Mouse (Mus musculus): Measurements from ENCODE around the gene Rab36. TPM values are rescaled to one million over a fixed set of nuclear protein-coding genes. Genes with fewer than 3 reads are reported as not detected.
A peak's percentile ranks its signal among the peaks of the same experiment; 100 is the strongest.
"Not testable (repeated sequence)": the region's sequence is repeated elsewhere in the genome, so short reads cannot be mapped to it uniquely, and the experiment has no call there.

Gene Rab36
- polyA plus RNA-seq, 1 experiment from 2014 or later: 11.1 TPM

GRCm38 (mm10) chr10:75030234-75030633 lies 6.6 kb upstream of the Rab36 start:
- Histone ChIP-seq H3K27ac (ENCODE audit: low read depth, low read length) (no peak overlapping the region), H3K4me2 (ENCODE audit: low read length) (no peak overlapping the region), H3K36me3 (ENCODE audit: control insufficient read depth, insufficient read depth, low read length) (no peaks in the 10 kb centered on the region), H3K4me1 (ENCODE audit: control insufficient read depth, insufficient read depth, low read length) (peaks cover 13% of the 10 kb centered on the region), H3K4me3 (ENCODE audit: low read depth, low read length) (no peak overlapping the region), H3K9me3 (replicated peaks; ENCODE audit: control insufficient read depth, low read length) (no peaks in the 10 kb centered on the region), H3K27me3 (replicated peaks; ENCODE audit: control insufficient read depth, insufficient read depth, low read length) (no peaks in the 10 kb centered on the region), H3K9ac (ENCODE audit: low read length) (no peak overlapping the region)
- DNase-seq (ENCODE audit: low spot score) (no peak), ATAC-seq (no peak)
- 90% methylated on average over 3 of the region's 3 CpGs for WGBS

GRCm38 (mm10) chr10:75031345-75032114 lies 5.3 kb upstream of the Rab36 start:
- 86% methylated on average over 5 of the region's 5 CpGs for WGBS

GRCm38 (mm10) chr10:75032395-75032794 lies 4.5 kb upstream of the Rab36 start, which contains the start of gene Rsph14:
TSS of gene Rsph14 (minus strand) at chr10:75032586.
- no peaks in the 10 kb centered on the region for H3K27me3 ChIP-seq (replicated peaks; ENCODE audit: control insufficient read depth, insufficient read depth, low read length)
- 15% methylated on average over 10 of the region's 10 CpGs for WGBS
- DNase-seq (ENCODE audit: low spot score) (peak; percentile 95), ATAC-seq (peak; percentile 74)
- no peak within 1 kb of the TSS for H3K4me3 ChIP-seq (ENCODE audit: low read depth, low read length)
- no peaks in the 10 kb centered on the region for H3K9me3 ChIP-seq (replicated peaks; ENCODE audit: control insufficient read depth, low read length)
- H3K9ac ChIP-seq (ENCODE audit: low read length): no peak within 1 kb of the TSS
- peaks cover 16% of the 10 kb centered on the region for H3K4me1 ChIP-seq (ENCODE audit: control insufficient read depth, insufficient read depth, low read length)
- H3K4me2 ChIP-seq (ENCODE audit: low read length): 0 out of 2 replicates have a peak within 1 kb of the TSS, but pooled peaks have one; percentile 19
- no peaks in the 10 kb centered on the region for H3K36me3 ChIP-seq (ENCODE audit: control insufficient read depth, insufficient read depth, low read length)
- peak within 1 kb of the TSS; percentile 63 for H3K27ac ChIP-seq (ENCODE audit: low read depth, low read length)

More at GRCm38 (mm10) chr10:75031345-75032114, 5.3 kb upstream of the Rab36 start:
- H3K9ac ChIP-seq (ENCODE audit: low read length): no peak overlapping the region
- H3K36me3 ChIP-seq (ENCODE audit: control insufficient read depth, insufficient read depth, low read length): no peaks in the 10 kb centered on the region
- no peaks in the 10 kb centered on the region for H3K9me3 ChIP-seq (replicated peaks; ENCODE audit: control insufficient read depth, low read length)
- H3K4me1 ChIP-seq (ENCODE audit: control insufficient read depth, insufficient read depth, low read length): peaks cover 13% of the 10 kb centered on the region
- no peaks in the 10 kb centered on the region for H3K27me3 ChIP-seq (replicated peaks; ENCODE audit: control insufficient read depth, insufficient read depth, low read length)
- H3K4me3 ChIP-seq (ENCODE audit: low read depth, low read length): no peak overlapping the region
- no peak overlapping the region for H3K27ac ChIP-seq (ENCODE audit: low read depth, low read length)
- ATAC-seq (no peak), DNase-seq (ENCODE audit: low spot score) (no peak)
- H3K4me2 ChIP-seq (ENCODE audit: low read length): no peak overlapping the region

GRCm38 (mm10) chr10:75042060-75042459 lies 5.2 kb downstream of the Rab36 start:
- 0% methylated on average over 1 of the region's 1 CpGs for WGBS
- DNase-seq (ENCODE audit: low spot score); H3K9me3 ChIP-seq (replicated peaks; ENCODE audit: control insufficient read depth, low read length); H3K27ac ChIP-seq (ENCODE audit: low read depth, low read length); ATAC-seq; H3K4me3 ChIP-seq (ENCODE audit: low read depth, low read length); H3K27me3 ChIP-seq (replicated peaks; ENCODE audit: control insufficient read depth, insufficient read depth, low read length); H3K4me1 ChIP-seq (ENCODE audit: control insufficient read depth, insufficient read depth, low read length); H3K36me3 ChIP-seq (ENCODE audit: control insufficient read depth, insufficient read depth, low read length); H3K4me2 ChIP-seq (ENCODE audit: low read length); H3K9ac ChIP-seq (ENCODE audit: low read length): not testable (repeated sequence)

GRCm38 (mm10) chr10:75044459-75044858 lies 7.6 kb downstream of the Rab36 start:
- no peak overlapping the region for H3K27ac ChIP-seq (ENCODE audit: low read depth, low read length)
- H3K4me2 ChIP-seq (ENCODE audit: low read length): no peak overlapping the region
- H3K27me3 ChIP-seq (replicated peaks; ENCODE audit: control insufficient read depth, insufficient read depth, low read length): no peaks in the 10 kb centered on the region
- ATAC-seq: no peak
- no peak overlapping the region for H3K9ac ChIP-seq (ENCODE audit: low read length)
- H3K9me3 ChIP-seq (replicated peaks; ENCODE audit: control insufficient read depth, low read length): no peaks in the 10 kb centered on the region
- DNase-seq (ENCODE audit: low spot score): no peak
- H3K36me3 ChIP-seq (ENCODE audit: control insufficient read depth, insufficient read depth, low read length): no peaks in the 10 kb centered on the region
- H3K4me1 ChIP-seq (ENCODE audit: control insufficient read depth, insufficient read depth, low read length): no peaks in the 10 kb centered on the region
- 41% methylated on average over 7 of the region's 7 CpGs for WGBS
- no peak overlapping the region for H3K4me3 ChIP-seq (ENCODE audit: low read depth, low read length)

GRCm38 (mm10) chr10:75045831-75046230 lies 9.0 kb downstream of the Rab36 start:
- ATAC-seq (no peak), DNase-seq (ENCODE audit: low spot score) (no peak)
- Histone ChIP-seq H3K27ac (ENCODE audit: low read depth, low read length) (no peak overlapping the region), H3K9ac (ENCODE audit: low read length) (no peak overlapping the region), H3K4me1 (ENCODE audit: control insufficient read depth, insufficient read depth, low read length) (no peaks in the 10 kb centered on the region), H3K4me3 (ENCODE audit: low read depth, low read length) (no peak overlapping the region), H3K27me3 (replicated peaks; ENCODE audit: control insufficient read depth, insufficient read depth, low read length) (no peaks in the 10 kb centered on the region), H3K36me3 (ENCODE audit: control insufficient read depth, insufficient read depth, low read length) (no peaks in the 10 kb centered on the region), H3K9me3 (replicated peaks; ENCODE audit: control insufficient read depth, low read length) (no peaks in the 10 kb centered on the region), H3K4me2 (ENCODE audit: low read length) (no peak overlapping the region)
- WGBS: 92% methylated on average over 15 of the region's 15 CpGs

- H3K4me1 ChIP-seq (ENCODE audit: control insufficient read depth, insufficient read depth, low read length): no peaks in the 10 kb centered on the region
- H3K9ac ChIP-seq (ENCODE audit: low read length): no peak overlapping the region
- ATAC-seq (no peak), DNase-seq (ENCODE audit: low spot score) (no peak)
- H3K27ac ChIP-seq (ENCODE audit: low read depth, low read length): no peak overlapping the region
- no peaks in the 10 kb centered on the region for H3K9me3 ChIP-seq (replicated peaks; ENCODE audit: control insufficient read depth, low read length)
- H3K27me3 ChIP-seq (replicated peaks; ENCODE audit: control insufficient read depth, insufficient read depth, low read length): no peaks in the 10 kb centered on the region
- H3K4me2 ChIP-seq (ENCODE audit: low read length): no peak overlapping the region
- H3K36me3 ChIP-seq (ENCODE audit: control insufficient read depth, insufficient read depth, low read length): no peaks in the 10 kb centered on the region
- WGBS: 94% methylated on average over 7 of the region's 7 CpGs
- H3K4me3 ChIP-seq (ENCODE audit: low read depth, low read length): no peak overlapping the region
Measured at GRCm38 (mm10) chr10:75048711-75049110, 11.9 kb downstream of the Rab36 start.

- WGBS: 92% methylated on average over 21 of the region's 21 CpGs
- ATAC-seq: no peak
- H3K9ac ChIP-seq (ENCODE audit: low read length): no peak overlapping the region
- no peak overlapping the region for H3K27ac ChIP-seq (ENCODE audit: low read depth, low read length)
- H3K27me3 ChIP-seq (replicated peaks; ENCODE audit: control insufficient read depth, insufficient read depth, low read length): no peaks in the 10 kb centered on the region
- DNase-seq (ENCODE audit: low spot score): no peak
- no peak overlapping the region for H3K4me3 ChIP-seq (ENCODE audit: low read depth, low read length)
- no peak overlapping the region for H3K4me2 ChIP-seq (ENCODE audit: low read length)
- no peaks in the 10 kb centered on the region for H3K36me3 ChIP-seq (ENCODE audit: control insufficient read depth, insufficient read depth, low read length)
- peaks cover 5% of the 10 kb centered on the region; the same call in 1 of the 2 replicates for H3K4me1 ChIP-seq (ENCODE audit: control insufficient read depth, insufficient read depth, low read length)
- H3K9me3 ChIP-seq (replicated peaks; ENCODE audit: control insufficient read depth, low read length): no peaks in the 10 kb centered on the region
Measured at GRCm38 (mm10) chr10:75051364-75052074, 14.7 kb downstream of the Rab36 start.

GRCm38 (mm10) chr10:75052902-75053301 lies 16.0 kb downstream of the Rab36 start:
- Histone ChIP-seq H3K9ac (ENCODE audit: low read length) (no peak overlapping the region), H3K27ac (ENCODE audit: low read depth, low read length) (no peak overlapping the region), H3K9me3 (replicated peaks; ENCODE audit: control insufficient read depth, low read length) (no peaks in the 10 kb centered on the region), H3K4me3 (ENCODE audit: low read depth, low read length) (no peak overlapping the region), H3K27me3 (replicated peaks; ENCODE audit: control insufficient read depth, insufficient read depth, low read length) (no peaks in the 10 kb centered on the region), H3K4me2 (ENCODE audit: low read length) (no peak overlapping the region), H3K4me1 (ENCODE audit: control insufficient read depth, insufficient read depth, low read length) (peaks cover 5% of the 10 kb centered on the region; the same call in 1 of the 2 replicates), H3K36me3 (ENCODE audit: control insufficient read depth, insufficient read depth, low read length) (no peaks in the 10 kb centered on the region)
- DNase-seq (ENCODE audit: low spot score) (no peak), ATAC-seq (no peak)
- 83% methylated on average over 8 of the region's 8 CpGs for WGBS

All from forebrain, embryonic 14.5 days (tissue).